Mouse (Mus musculus) forebrain, embryonic 14.5 days (tissue): ENCODE data around the gene Gpx8. TPM values are rescaled to one million over a fixed set of nuclear protein-coding genes. Genes with fewer than 3 reads are reported as not detected.

Source experiments
- ATAC-seq: fragments of 200-750 bp; cut with Nextera tagmentation; 2 replicates; pipeline ENCODE4 v1.8.0; 2017; ENCODE audit warnings: mild to moderate bottlenecking, moderate library complexity
- DNase-seq: peaks from one replicate; pipeline ENCODE4 v3.0.0-alpha.2; 2015; ENCODE audit warnings: low spot score
- H3K27ac ChIP-seq: fragments of 300-500 bp; sonication (generic); 2 replicates; pipeline ENCODE4 v1.5.1; 2014; ENCODE audit warnings: low read depth, mild to moderate bottlenecking, control low read depth, low read length, moderate library complexity
- H3K27me3 ChIP-seq: fragments of 300-500 bp; sonication (generic); replicated peaks from 2 replicates; pipeline ENCODE4 v1.6.1; 2014; ENCODE audit warnings: low read length, control low read depth, mixed read lengths; ENCODE audit not compliant: control insufficient read depth, insufficient read depth
- H3K36me3 ChIP-seq: fragments of 300-500 bp; sonication (generic); 2 replicates; pipeline ENCODE4 v1.6.1; 2014; ENCODE audit warnings: low read length, control low read depth; ENCODE audit not compliant: control insufficient read depth, insufficient read depth
- H3K4me1 ChIP-seq: fragments of 300-500 bp; sonication (generic); 2 replicates; pipeline ENCODE4 v1.6.1; 2014; ENCODE audit warnings: antibody characterized with exemption, low read length, control low read depth; ENCODE audit not compliant: control insufficient read depth, insufficient read depth
- H3K4me2 ChIP-seq: fragments of 300-500 bp; sonication (generic); 2 replicates; pipeline ENCODE4 v1.6.1; 2014; ENCODE audit warnings: mild to moderate bottlenecking, control low read depth, low read length
- H3K4me3 ChIP-seq: fragments of 300-500 bp; sonication (generic); 2 replicates; pipeline ENCODE4 v1.5.1; 2014; ENCODE audit warnings: low read depth, low read length, control low read depth
- H3K9ac ChIP-seq: fragments of 300-500 bp; sonication (generic); 2 replicates; pipeline ENCODE4 v1.6.1; 2014; ENCODE audit warnings: mild to moderate bottlenecking, low read length, control low read depth, moderate library complexity
- H3K9me3 ChIP-seq: fragments of 300-500 bp; sonication (generic); replicated peaks from 2 replicates; pipeline ENCODE4 v1.6.1; 2016; ENCODE audit warnings: low read length, control low read depth, mixed read lengths; ENCODE audit not compliant: control insufficient read depth
- WGBS: fragments of 180-500 bp; shearing (Covaris S2); extraction: QIAGEN DNeasy Blood & Tissue Kit; methylation state at CpG from one replicate; pipeline ENCODE4 v1.1.7; 2014; 5-methylcytosine and 5-hydroxymethylcytosine counted together
- polyA plus RNA-seq: library from polyadenylated mRNA; unstranded; fragments of >200 nt; fragmentation: Nextera tagmentation; extraction: Ambion mirVana; gene quantifications from 2 replicates; pipeline ENCODE4 v1.2.1, GENCODE M21; 2014

The Gpx8 gene
- polyA plus RNA-seq, 1 experiment from 2014 or later, result 59.3 TPM

GRCm38 (mm10) chr13:113000576-113001318, 45.5 kb downstream of the Gpx8 start:
- H3K36me3 ChIP-seq, result no peaks in the 10 kb centered on the region
- H3K9ac ChIP-seq, result no peak overlapping the region
- peaks cover 44% of the 10 kb centered on the region for H3K27me3 ChIP-seq
- 71% methylated on average over 9 of the region's 9 CpGs for WGBS
- DNase-seq, result no peak
- no peak overlapping the region for H3K4me2 ChIP-seq
- H3K9me3 ChIP-seq, result no peaks in the 10 kb centered on the region
- no peaks in the 10 kb centered on the region for H3K4me1 ChIP-seq
- ATAC-seq, result no peak
- no peak overlapping the region for H3K27ac ChIP-seq
- H3K4me3 ChIP-seq, result no peak overlapping the region

- H3K36me3 ChIP-seq, result no peaks in the 10 kb centered on the region
- no peaks in the 10 kb centered on the region for H3K9me3 ChIP-seq
- DNase-seq (no peak), ATAC-seq (no peak)
- H3K27ac ChIP-seq, result no peak overlapping the region
- peaks cover 49% of the 10 kb centered on the region for H3K27me3 ChIP-seq
- no peak overlapping the region for H3K4me2 ChIP-seq
- no peaks in the 10 kb centered on the region for H3K4me1 ChIP-seq
- WGBS, result 58% methylated on average over 3 of the region's 3 CpGs
- H3K4me3 ChIP-seq, result no peak overlapping the region
- no peak overlapping the region for H3K9ac ChIP-seq
Measured at GRCm38 (mm10) chr13:113000090-113000489, 46.1 kb downstream of the Gpx8 start.

- no peaks in the 10 kb centered on the region for H3K9me3 ChIP-seq
- H3K4me3 ChIP-seq, result peak overlapping the region; percentile 39
- no peaks in the 10 kb centered on the region for H3K36me3 ChIP-seq
- WGBS, result under 1% methylated on average over 46 of the region's 46 CpGs
- peaks cover 64% of the 10 kb centered on the region for H3K27me3 ChIP-seq
- peak overlapping the region; percentile 64 for H3K9ac ChIP-seq
- H3K27ac ChIP-seq, result no peak overlapping the region
- ATAC-seq (peak; percentile 43; the same call in 1 of the 2 replicates), DNase-seq (peak; percentile 52)
- H3K4me2 ChIP-seq, result peak overlapping the region; percentile 87
- peaks cover 7% of the 10 kb centered on the region for H3K4me1 ChIP-seq
Measured at GRCm38 (mm10) chr13:112998427-112999201, 47.6 kb downstream of the Gpx8 start.

GRCm38 (mm10) chr13:112997369-112997768, 48.8 kb downstream of the Gpx8 start:
- H3K27me3 ChIP-seq, result peaks cover 73% of the 10 kb centered on the region
- no peak overlapping the region for H3K4me3 ChIP-seq
- no peak for ATAC-seq
- H3K9ac ChIP-seq, result no peak overlapping the region
- H3K9me3 ChIP-seq, result no peaks in the 10 kb centered on the region
- H3K36me3 ChIP-seq, result no peaks in the 10 kb centered on the region
- H3K27ac ChIP-seq, result no peak overlapping the region
- DNase-seq, result no peak
- H3K4me1 ChIP-seq, result peaks cover 10% of the 10 kb centered on the region
- 61% methylated on average over 6 of the region's 6 CpGs for WGBS
- H3K4me2 ChIP-seq, result no peak overlapping the region

- Histone ChIP-seq H3K4me1 (peaks cover 10% of the 10 kb centered on the region), H3K4me3 (no peak overlapping the region), H3K27me3 (peaks cover 77% of the 10 kb centered on the region), H3K9ac (no peak overlapping the region), H3K27ac (no peak overlapping the region), H3K36me3 (no peaks in the 10 kb centered on the region), H3K4me2 (no peak overlapping the region), H3K9me3 (no peaks in the 10 kb centered on the region)
- ATAC-seq, result no peak
- DNase-seq, result no peak
- 50% methylated on average over 4 of the region's 4 CpGs for WGBS
Measured at GRCm38 (mm10) chr13:112996407-112996806, 49.8 kb downstream of the Gpx8 start.

GRCm38 (mm10) chr13:112994191-112994590, 52.0 kb downstream of the Gpx8 start:
- H3K9ac ChIP-seq, result peak overlapping the region; percentile 54
- WGBS, result under 1% methylated on average over 25 of the region's 25 CpGs
- H3K9me3 ChIP-seq, result no peaks in the 10 kb centered on the region
- peak overlapping the region; percentile 43 for H3K4me3 ChIP-seq
- H3K36me3 ChIP-seq, result no peaks in the 10 kb centered on the region
- DNase-seq, result peak; percentile 74
- peak overlapping the region; percentile 89 for H3K4me2 ChIP-seq
- ATAC-seq, result peak; percentile 59
- peaks cover 89% of the 10 kb centered on the region for H3K27me3 ChIP-seq
- H3K4me1 ChIP-seq, result peaks cover 10% of the 10 kb centered on the region
- H3K27ac ChIP-seq, result no peak overlapping the region

GRCm38 (mm10) chr13:112993531-112994152, 52.6 kb downstream of the Gpx8 start, which contains the start of gene Mcidas:
TSS of gene Mcidas (plus strand) at chr13:112993845.
- WGBS, result under 1% methylated on average over 58 of the region's 63 CpGs
- Histone ChIP-seq H3K9ac (peak within 1 kb of the TSS; percentile 54), H3K27ac (no peak within 1 kb of the TSS), H3K9me3 (no peaks in the 10 kb centered on the region), H3K4me1 (peaks cover 13% of the 10 kb centered on the region), H3K4me3 (peak within 1 kb of the TSS; percentile 43), H3K4me2 (peak within 1 kb of the TSS; percentile 89), H3K27me3 (peaks cover 90% of the 10 kb centered on the region), H3K36me3 (no peaks in the 10 kb centered on the region)
- DNase-seq (peak; percentile 28), ATAC-seq (peak; percentile 57)
